Mouse (Mus musculus) adrenal gland, adult 8-10 months (tissue): Measurements from ENCODE around the gene Zfp607b. TPM values are rescaled to one million over a fixed set of nuclear protein-coding genes. Genes with fewer than 3 reads are reported as not detected.
A peak's percentile ranks its signal among the peaks of the same experiment; 100 is the strongest.

Source experiments
- DNase-seq: peaks from one replicate; pipeline ENCODE4 v3.0.0; 2022
- total RNA-seq, 4 experiments: library from RNA; stranded (reverse); gene quantifications; 2 replicates each; pipeline ENCODE4 v1.2.4; 2022

The Zfp607b gene
- 1 to 10 TPM; 2.0 to 4.9 (median 2.9) TPM for total RNA-seq

DNA sequence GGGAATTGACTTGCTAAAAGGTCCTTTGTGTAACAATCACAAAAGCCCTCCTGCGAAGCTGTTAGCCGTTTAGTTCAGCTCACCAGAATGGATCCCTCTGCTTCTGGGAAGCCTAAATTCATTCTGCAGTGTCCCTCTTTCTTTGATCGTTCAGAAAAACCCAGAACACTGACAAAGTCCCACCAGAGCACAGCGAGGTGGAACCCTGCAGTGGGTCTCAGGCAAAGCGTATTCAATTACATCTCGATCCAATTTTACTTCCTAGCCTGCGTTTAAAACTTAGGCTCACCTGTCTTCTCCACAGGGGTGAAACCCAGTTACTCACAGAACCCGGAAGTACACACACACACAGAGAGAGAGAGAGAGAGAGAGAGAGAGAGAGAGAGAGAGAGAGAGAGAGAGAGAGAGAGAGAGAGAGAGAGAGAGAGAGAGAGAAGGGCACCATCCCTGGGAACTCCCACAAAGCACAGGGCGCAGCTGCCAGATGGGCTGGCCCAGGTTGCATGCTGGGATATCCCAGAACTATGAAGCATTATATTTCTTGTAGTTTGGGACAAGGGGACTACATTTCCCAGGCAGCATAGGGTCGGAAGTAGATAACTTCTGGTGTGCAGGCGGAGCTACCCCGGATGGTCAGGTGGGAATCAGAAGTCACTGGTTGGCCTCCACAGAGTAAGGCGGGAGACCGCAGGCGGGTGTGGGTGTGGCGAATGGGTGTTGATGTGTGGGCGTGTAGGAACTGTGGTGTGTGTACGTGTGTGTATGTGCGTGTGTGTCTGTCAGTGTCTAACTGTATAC lies at the start of gene Zfp607b:
Gene Zfp607b, plus strand, starts transcription at position 526 of the 798 bp plus-strand sequence.
- peak; percentile 96 for DNase-seq

DNA sequence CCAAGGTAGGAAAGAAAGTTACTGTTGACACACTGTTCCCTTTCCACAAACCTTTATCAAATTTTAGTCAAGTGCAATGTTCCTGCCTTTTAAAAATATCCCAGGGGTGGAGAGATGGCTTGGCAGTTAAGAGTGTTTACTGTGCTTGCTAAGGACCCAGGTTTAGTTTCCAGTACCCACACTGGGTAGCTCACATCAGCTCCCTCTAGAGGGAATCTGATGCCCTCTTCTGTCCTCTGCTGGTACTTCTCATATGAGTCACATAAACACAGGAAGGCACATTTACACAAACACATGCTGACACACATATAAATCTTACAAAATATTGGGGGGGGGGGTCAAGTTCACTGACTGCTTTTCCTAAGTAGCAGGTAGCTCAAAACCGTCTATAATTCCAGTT lies 44.7 kb upstream of the Zfp607b start:
- DNase-seq: no peak

DNA sequence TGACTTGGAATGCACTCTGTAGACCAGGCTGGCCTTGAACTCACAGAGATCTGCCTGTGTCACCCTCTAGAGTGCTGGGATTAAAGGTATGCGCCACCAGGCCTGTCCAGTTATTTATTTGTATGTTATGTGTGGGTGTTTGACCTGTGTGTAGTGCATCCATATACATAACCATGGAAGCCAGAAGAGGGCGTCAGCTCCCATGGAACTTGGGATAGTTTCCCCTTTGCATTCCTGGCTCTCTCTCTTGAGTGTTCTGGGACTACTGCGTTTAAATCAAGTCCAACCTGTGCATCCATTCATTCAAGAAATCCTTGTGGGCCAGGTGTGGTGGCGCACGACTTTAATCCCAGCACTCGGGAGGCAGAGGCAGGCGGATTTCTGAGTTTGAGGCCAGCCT lies 42.6 kb upstream of the Zfp607b start:
- DNase-seq: no peak

DNA sequence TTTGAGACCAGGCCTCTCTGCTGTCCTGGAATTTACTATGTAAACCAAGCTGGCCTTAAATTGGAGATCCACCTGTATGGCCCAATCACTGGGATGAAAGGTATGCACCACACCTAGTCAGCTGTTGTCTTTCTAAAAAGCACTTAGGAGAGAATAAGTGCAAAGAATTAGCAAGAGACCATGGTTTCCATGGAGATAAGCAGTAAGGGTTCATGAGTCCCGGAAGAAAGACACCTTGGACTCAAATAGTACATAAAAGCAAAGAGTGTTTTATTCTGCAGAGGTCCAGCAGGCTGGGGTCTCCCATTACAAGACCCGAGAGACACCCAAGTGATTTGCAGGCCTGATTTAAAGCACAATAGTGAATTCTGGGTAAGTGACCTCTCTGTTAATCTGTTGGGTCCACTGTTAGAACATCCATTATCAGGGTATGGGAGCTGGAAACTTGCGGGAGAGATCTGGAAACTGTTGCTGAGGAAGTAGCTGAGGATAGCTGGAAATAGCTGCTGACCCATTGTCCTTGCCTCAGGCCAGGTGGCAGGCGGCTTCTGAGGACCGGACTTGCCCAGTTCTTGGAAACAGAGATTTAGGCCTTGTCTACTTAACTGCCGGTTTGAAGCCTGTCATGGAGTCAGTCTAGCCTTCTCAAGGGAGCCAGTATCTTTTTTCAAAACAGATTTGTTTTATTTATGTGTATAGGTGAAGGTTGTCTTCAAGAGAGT lies 41.7 kb upstream of the Zfp607b start:
- no peak for DNase-seq

DNA sequence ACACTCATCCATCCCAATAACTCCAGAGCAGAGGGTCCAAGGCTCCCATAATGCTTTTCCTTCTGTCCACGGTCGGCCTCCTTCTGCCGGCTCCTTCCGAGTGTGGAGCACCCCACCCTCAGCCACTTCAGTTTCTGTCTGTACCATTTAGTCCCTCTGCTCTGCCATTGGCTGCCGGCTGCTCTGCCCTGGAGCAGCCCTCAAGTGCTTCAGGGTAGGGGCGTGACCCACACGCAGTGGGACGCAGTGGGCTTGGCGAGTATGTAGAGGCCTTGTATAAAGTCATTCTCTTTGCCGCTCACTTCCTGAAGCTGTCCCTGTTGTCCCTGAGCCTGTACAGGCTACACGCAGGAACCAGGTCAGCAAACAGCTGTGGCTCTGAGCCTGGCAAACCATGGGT lies 39.4 kb upstream of the Zfp607b start:
- no peak for DNase-seq

DNA sequence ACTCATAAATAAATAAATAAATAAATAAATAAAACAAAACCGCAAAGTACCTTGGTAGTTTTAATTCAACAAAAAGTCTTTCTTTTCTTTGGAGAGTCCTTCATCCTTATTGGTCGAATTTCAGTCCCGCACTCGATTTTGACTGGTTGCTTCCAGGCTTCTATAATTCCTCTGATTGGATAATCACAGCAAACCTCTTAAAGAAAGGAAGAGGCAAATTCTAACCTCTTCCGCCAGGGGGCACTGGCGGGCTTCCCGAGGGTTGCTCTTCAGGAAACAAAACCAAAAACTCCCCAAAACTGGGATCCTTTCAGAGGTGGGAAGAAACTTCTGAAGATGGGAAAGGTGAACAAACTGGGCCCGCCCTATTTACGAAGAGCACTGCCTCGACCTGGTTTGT lies 38.2 kb upstream of the Zfp607b start:
- peak; percentile 52 for DNase-seq

DNA sequence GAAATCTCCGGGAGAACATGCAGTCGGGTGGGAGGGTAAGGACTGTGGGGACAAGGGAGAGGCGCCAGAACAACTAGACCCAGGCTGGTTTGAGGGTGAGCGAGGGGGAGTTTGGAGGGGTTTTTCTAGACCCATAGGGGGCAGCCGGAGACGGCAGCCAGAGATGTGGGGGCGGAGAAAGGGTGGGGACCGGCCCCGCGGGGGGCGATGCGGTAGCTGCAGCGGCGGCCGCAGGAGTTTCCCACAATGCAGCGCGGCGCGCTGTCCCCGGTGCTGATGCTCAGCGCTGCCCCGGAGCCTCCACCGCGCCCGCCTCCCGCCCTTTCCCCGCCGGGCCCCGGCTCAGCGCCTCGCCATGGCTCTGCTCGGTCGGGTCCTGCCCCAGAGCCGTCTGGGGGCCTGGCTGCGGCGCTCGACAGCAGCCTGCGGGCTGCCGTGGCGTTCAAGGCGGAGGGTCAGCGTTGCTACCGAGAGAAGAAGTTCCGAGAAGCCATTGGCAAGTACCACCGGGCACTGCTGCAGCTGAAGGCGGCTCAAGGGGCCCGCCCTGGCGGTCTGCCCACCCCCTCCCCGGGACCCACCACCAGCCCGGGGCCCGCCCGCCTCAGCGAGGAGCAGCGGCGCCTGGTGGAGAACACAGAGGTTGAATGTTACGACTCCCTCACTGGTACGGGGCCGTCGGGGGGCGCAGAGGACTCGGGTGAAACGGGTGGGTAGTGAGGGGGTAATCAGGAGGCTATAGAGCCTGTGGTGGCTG lies 35.3 kb upstream of the Zfp607b start, which contains the start of gene Ttc9b:
Gene Ttc9b, plus strand, starts transcription at position 235 of the 757 bp plus-strand sequence.
- DNase-seq: no peak

DNA sequence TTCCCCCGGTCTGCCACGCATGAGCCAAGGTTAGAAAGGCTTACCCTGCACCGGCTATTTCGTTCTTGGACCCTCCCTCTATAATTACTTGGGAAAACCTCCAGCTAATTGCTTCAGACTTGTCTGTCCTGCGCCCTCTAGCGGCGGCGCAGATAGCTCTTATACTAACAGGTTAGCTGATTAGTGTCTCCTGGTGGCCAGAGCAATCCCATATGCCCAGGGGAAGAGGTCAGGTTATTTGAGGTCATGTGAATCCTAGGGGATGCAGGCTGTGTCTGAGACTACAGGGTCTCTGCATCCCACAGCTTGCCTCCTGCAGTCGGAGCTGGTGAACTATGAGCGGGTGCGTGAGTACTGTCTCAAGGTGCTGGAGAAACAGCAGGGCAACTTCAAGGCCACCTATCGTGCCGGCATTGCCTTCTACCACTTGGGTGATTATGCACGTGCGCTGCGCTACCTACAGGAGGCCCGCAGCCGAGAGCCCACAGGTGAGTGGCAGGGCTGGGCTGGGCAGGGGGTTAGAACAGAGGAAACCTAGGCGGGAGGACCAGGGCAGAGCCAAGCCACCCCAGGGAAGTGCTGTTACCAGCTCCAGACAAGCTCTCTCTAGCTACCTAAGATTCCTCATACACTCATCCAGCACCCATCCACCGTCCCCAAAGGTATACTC lies 34.4 kb upstream of the Zfp607b start:
- DNase-seq: no peak

DNA sequence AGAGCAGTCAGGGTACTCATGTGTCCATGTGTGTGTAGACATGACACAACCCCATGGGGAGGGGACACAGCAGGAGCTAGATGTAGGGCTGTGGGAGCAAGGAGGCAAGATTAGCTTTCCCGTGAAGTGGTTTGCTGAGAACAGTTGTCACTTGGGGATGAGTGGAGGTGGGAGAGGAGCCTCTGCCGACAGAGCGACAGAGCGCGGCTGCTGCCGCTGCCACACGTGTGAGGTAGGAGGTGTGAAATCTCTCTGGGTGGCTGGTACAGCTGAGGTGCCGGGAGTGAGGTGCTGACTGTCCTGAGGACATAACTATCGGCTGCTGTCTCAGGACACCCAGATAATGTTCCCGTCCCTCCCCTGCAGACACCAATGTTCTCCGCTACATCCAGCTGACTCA lies 33.6 kb upstream of the Zfp607b start:
- no peak for DNase-seq

DNA sequence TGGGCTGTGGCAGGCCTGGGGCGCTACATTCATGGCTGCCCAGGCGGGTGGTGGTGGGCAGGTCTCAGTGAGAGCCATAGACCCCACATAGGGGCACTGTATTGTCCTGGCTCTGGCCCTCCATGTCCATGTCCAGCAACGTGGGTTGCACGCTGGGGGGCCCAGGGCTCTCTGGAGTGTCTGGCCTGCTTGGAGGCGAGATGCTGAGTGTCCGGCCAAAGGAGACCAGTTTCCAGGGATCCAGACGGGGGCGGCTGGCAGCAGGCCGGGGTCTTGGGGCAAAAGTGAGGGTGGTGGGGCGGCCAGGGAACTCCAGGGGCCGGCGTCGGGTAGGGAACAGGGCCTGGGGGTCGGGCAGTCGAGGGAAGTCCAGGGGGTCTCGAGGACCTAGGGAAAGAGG lies 32.5 kb upstream of the Zfp607b start:
- no peak for DNase-seq

DNA sequence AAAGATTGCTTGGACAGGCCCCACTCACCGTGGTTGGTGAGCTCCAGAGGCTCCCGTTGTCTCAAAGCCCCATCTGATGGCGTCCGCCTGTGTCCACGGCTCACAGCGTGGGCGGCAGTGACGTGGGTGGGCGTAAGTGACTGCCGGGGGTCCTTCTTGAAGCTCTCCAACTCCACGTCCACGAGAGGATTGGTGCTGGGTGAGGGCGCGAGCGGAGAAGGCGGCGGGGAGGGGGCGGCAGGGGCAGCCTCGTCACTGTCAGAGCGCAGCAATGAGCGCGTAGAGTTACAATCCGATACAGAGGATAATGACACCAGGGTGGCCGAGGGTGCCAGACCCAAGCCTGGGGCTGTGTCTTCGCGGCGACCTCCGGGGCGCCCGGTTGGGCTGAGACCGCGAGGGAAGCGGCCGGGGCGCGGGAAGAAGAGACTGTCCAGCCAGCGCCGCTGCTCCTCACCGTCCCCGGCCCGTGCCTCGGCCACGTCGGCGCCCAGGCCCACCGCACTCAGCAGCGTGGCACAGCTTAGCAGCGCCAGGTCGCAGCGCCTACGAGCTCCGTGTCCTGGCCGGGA lies 31.2 kb upstream of the Zfp607b start:
- DNase-seq: no peak

DNA sequence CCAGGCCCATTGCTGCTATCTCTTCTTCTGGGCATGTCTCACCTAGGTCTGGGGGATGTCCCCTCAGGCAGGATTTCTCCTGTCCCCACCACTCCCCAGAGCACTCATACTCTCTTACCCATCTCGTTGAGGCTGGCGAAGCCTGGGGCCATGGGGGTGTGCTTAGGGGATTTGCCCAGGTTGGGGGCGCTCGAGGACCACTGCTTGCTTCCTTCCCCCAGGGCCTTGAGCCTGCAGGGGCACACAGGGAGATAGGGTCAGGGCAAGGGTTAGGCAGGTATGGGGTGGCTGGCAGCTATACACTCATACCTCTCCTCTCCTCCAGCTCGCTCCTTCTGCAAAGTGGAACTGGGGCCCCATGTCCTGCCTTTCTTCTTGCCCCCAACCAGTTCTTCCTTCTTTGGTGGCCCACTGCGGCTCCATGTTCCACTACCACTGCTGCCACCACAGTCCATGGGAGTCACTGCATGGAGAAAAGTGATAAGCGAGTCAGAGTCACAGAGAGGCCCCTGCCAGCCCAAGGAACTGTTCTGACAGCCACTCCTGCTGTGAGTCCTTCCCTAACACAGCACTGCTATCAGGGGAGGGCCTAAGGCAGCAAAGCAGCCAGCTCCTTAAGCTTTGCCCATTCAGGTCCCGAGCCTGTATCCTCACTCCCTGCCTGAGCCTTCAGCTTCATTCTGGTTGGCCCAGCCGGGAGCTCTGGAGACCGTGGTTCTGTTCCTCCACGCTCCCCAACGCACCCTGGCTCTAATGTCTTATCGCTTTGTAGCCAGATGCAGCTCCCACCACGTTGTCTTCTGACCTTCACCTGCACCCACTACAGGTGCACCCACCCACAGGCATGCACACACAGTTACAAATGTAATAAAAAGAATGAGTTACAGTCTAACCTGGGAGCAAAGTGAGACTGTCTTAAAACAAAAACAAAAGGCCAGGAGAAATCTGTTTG lies 30.2 kb upstream of the Zfp607b start:
- DNase-seq: no peak

DNA sequence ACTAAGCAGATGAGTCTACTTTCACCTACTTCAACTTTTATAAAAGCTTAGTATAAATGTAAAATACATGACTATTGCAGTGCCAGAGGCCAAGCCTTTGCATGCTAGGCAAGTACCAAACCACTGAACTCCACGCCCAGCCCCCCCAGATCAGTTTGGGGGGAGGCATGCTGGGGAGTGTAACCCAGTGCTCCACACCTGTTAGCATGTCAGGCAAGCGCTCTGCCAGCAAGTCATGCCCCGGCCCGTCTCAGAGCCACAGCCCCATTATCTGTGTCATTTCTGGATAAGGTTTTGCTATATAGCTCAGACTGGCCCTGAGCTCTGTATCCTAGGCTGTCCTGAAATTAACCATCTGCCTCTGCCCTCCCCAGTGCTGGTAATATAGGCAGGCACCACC lies 27.1 kb upstream of the Zfp607b start:
- no peak for DNase-seq

DNA sequence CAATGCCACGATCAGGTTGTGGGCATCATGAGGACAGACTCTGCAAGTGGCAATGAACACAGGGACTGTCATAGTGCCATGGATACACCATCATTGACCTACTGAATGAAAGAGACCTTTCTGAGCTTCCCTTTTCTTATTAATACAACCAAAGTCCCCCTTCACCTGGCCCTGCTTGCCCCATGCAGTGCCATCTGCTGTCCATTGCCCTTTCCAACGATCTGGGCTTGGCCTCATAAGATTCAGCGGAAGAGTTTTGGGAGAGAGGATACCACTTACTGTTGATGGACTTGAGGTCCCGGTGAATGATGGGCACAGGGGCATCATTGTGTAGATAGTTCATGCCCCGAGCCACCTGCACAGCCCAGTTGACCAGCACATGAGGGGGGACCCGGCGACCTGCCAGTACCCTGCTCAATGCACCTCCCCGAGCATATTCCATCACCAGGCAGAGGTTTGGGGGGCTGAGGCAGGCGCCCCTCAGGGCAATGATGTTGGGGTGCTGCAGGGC lies 16.0 kb upstream of the Zfp607b start:
- DNase-seq: no peak

DNA sequence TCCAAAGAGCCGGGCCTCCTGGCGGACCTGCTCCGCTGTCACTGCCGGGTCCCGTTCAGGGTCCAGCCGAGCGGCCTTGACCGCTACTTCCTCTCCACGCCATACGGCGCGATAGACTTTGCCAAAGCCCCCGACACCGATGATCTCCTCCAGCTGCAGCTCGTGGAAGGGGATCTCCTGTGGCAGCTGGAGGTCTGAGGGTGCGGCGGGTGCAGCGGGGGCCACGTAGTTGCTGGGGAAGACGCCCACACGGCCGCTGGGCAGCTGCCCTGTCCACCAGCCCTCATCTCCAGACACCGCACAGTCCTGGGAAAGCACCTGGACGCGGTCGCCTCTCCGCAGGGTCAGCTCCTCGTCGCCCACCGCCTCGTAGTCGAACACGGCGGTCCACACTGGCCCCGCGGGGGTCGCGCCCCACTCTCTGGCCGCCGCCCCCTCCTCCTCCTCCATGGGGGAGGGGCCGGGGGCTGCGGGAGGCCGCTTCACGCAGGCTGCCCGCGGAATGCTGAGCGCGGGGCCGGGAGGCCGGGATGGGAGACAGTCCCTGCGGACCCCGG lies 15.5 kb upstream of the Zfp607b start:
- DNase-seq: no peak

DNA sequence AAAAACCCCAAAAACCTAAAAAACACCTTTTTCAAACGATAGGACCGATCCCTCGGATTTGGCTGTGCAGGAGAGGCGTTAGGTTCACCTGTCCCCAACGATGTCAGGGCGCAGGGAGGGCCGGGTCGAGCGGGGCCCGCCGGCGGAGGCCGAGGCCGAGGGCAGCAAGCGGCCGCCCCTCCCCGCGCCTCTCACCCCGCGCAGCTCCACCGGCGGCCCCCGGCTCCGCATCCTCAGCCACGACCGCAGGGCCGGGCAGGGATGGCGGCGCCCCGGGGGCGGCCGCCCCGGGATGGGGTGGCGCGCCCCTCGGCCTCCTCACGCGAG lies 15.0 kb upstream of the Zfp607b start:
- DNase-seq: no peak

DNA sequence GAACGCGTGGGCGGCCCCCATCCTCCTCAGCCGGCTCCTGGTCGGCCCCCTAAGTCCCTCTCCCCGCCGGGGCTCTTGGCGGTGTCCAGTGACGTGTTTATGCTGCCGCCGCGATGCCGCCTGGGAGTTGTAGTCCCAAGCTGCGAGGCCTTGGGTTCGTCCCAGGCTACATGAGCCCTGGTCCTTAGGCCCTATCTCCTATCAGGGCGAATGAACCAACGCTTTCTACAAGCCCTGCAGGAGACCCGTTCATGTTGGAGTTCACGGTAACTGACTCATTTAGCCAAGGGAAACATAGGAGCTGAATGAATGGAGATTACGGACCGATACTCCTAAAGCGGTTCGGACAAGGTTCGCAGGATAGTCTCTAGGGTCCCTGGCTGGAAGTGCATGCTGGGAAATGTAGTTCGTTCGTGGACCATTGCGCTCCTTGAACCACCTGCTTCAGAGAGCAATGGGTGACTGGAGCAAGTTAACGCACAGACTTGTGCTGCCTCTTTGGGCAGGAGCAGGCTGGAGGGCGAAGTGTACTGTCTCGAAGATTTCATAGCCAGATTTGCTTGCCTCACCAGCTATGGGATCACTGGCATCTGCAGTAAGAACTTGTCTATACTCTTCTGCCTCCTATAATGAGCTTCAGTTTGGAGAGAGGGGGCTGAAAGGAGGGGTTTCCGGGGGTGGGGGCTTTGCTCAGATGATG lies 14.5 kb upstream of the Zfp607b start, which contains the start of gene Map3k10:
Gene Map3k10, minus strand, starts transcription at position 77 of the 700 bp plus-strand sequence.
- peak; percentile 90 for DNase-seq

DNA sequence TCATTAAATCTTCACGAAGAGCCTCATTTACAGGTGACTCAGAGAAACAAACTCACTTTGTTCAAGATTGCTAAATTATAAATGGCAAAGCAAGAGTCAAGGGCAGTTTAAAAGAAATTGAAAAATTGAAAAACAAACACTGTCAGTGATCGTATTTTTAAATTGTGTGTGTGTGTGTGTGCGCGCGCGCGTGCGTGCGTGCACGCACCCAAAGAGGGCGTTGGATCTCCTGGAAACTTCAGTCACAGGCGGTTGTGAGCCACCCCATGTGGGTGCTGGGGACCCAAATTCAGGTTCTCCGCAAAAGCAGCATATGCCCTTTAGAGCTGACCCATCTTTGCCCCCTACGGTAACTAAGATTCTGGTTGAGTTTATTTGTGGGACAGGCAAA lies 13.9 kb upstream of the Zfp607b start:
- no peak for DNase-seq

DNA sequence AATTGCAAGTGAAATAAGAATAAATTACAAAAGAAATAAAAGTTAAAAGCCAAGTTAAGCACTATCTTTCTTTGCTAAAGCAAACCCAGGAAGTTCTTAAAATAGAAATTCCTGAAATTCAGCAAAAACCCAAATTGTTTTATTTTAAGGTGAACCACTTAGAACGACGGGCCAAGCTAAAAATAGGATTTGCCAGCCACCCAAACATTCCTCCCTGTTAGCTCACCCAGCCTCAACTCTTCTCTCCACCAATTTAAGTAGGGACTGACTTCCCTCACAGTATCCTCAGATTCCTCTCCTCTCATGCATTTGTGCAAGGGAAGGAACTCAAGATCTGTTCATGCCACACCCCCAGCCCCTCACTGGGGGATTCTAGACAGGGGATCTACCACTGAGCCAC lies 5.9 kb upstream of the Zfp607b start:
- no peak for DNase-seq

DNA sequence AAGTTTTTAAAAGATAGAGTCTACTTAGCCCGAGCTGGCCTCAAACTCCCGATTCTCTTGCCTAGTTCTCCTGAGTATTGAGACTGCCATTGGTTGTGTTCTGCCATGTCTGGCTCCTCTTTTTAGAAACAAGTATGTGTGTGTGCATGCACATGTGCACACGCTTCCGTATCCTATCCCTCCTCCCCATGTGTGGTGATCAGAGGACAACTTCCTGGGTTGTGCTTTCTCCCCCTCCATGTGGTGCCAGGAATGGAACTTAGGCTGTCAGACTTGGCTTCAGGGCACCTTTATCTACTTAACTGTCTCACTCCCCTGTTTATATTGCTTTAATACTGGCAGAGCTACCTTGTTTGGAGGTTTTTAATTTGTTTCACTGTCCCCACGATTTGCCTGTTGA lies 3.9 kb upstream of the Zfp607b start:
- DNase-seq: no peak
